Mouse (Mus musculus) olfactory bulb, adult 2 months (tissue): ENCODE measurements at regions not wholly inside any gene's neighbourhood (a gene's known extent, or its start where the extent isn't known, plus 50 kb on each side); places are given as distances from the start of the nearest gene placed in this dataset.

Experiments used
- CTCF ChIP-seq: fragments of 200-500 bp; IDR thresholded peaks from 2 replicates; pipeline ENCODE4 v1.5.1; 2012; ENCODE audit warnings: low read depth, mild to moderate bottlenecking, low read length, moderate library complexity; ENCODE audit not compliant: insufficient read depth
- POLR2A ChIP-seq: fragments of 200-500 bp; IDR thresholded peaks from 2 replicates; pipeline ENCODE4 v1.6.1; 2012; ENCODE audit warnings: mild to moderate bottlenecking, low read depth, low read length, moderate library complexity; ENCODE audit not compliant: insufficient read depth

- TF ChIP-seq CTCF (no peak), POLR2A (no peak)
These were observed 298.2 kb upstream of the Igbp1b start for GRCm38 (mm10) chr6:138956461-138957072.
